Mouse (Mus musculus) regulatory T cell (primary cell): ENCODE measurements around the gene Lrrc29.

Source experiments
- in situ Hi-C: fragments of 300-600 bp; cut with MboI, MseI; formaldehyde crosslinking; loops from one replicate; pipeline ENCODE4 v1.15.1; 2025; ENCODE audit warnings: high pct_unique_total_duplicates

Gene Lrrc29

DNA sequence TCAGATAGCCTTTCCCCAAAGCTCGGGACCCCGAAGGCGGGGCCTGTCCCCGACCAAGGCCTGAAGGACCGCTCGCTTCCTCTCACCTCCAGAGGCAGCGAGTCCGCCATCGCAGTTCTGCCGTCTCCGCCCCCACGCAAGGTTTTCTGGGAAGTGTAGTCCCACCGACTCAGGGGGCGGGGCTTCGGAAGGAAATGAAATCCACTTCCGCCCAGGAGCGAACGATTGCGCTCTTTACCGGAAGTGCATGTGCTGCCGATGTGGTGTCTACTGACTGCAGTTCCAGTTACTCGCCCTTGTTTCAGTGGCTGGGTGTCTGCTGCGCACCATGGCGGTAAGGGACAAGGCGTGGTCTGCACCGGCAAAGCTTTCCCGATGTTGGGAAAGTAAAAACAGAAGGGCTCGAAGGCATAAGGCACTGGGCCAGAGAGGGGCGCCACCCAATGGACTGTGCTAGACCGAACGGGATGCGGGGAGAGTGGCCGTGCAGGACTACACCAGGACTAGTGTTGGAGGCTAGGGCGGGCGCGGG, at the start of gene Lrrc29, which contains the start of gene Tmem208:
TSS of gene Lrrc29 (minus strand) at position 138 of the 532 bp plus-strand sequence.
TSS of gene Tmem208 (plus strand) at position 214 of the 532 bp plus-strand sequence.
- in situ Hi-C loops = no loop called here

DNA sequence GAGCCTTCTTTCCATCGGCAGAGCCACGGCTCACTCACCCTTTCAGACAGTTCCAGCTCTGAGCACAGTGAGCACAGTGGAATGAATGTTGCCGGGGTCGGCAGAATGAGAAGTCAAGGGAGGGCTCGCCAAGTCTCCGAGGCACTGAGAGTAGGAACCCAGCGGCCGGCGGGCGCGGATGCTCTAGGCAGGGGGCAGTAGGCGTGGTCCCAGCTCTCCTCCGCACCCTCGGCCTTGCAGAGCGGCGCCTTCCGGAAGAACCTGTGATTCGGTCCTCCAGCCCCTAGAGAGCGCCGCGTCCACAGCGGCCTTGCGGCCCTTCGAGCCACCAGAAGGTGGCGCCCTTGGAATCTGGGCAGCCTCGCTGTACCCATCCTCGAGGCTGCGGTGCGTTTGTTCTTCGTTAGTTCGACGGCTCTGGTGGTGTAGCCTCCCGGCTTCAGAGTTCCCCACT, 48.5 kb upstream of the Lrrc29 start:
- in situ Hi-C loops = no loop called here

DNA sequence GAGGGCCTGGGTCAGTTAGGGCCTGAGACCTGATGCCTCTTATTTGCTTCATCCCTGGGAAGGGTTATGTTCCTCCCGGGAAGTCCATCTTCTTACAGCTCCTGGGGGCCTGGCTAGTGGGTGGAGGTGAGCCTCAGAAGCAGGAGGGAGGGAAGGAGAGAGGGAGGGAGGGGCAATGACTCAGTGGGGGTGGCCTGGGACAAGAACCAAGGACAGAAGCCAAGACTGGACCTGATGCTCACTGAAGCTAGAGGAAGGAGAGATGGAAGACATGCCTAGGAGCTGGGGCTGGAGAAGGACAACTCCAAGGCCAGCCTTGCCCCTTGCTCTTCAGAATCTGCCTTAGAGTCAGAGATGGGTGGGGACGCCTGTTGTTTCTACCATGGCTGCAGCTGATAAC, 47.0 kb upstream of the Lrrc29 start, which contains the start of gene Plekhg4:
TSS of gene Plekhg4 (plus strand) at position 243 of the 400 bp plus-strand sequence.
- in situ Hi-C loops = no loop called here

DNA sequence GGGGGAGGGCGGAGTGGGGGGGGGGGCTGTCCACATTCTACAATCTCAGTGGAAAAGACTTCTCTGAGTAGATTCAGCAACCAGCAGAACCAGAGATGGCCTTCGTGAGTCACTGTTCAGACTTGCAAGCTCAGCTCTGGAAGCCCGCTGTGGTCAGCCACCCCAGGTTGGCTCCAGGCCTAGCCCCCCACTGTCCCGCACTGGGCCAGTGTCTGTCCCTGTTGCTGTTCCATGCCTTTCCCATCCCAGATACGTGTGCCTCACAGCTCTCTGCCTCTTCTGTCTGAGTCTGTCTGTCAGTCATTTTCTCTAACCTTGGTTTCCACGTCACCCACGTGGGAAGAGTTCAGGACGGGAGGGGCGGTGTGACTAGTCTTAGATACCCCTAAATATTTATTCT, 46.4 kb upstream of the Lrrc29 start:
- in situ Hi-C loops = no loop called here

DNA sequence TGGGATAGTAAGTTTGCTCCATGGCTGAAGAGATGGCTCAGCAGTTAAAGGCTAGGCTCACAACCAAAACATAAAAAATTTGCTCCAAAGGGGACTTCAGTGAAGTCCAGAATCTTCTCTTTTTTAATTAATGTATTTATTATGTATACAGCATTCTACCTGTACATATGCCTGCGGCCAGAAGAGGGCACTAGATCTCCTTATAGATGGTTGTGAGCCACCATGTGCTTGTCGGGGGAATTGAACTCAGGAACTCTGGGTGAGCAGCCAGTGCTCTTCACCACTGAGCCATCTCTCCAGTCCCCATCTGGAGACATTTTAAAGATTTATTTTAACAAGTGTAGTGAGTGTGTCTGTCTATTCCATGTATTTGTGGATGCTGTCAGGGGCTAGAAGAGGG, 41.0 kb upstream of the Lrrc29 start:
- in situ Hi-C loops = no loop called here

DNA sequence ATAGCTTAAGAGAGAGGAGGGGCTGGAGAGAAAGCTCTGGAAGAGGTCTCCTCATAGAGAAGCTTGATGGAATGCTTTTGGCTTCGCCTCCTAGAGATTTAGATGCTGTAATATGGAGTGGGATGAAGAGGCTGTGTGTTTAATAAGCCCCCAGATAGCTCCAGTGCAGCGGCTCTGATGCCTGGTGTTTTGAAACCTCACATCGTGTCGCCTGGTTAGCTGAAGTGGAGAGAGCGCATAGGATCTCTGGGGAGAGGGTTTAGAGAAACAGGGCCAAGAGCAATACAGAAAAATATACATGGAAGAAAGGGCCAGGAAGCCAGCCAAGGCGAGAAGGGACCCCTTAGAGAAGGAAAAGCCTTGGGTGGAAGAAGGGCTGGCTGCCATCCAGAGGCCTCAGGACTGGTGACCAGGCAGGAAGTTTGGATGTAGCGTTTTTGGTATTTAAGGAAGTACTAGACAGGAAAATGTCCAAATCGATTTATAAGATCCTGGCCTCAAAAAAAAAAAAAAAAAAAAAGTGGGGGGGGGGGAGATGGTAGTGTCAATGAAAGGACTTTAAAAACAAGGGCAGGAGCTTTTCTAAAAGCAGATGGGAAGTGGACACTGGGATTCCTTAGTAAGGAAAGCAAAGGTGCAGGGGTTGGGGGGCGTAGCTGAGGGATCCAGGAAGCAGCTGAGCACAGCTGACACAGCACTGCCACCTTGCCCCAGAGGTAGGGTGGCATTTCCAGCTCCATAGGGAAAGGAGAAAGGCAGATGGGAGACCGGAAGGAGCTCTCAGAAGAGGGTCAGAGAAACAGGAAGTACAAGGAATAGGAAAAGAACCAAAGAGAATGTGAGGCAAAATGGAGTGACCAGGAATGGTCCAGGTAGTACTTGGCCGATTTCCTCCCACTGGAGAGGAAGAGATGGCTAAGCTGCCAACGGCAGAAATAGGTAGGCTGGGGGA, 35.9 kb upstream of the Lrrc29 start:
- in situ Hi-C loops = no loop called here

DNA sequence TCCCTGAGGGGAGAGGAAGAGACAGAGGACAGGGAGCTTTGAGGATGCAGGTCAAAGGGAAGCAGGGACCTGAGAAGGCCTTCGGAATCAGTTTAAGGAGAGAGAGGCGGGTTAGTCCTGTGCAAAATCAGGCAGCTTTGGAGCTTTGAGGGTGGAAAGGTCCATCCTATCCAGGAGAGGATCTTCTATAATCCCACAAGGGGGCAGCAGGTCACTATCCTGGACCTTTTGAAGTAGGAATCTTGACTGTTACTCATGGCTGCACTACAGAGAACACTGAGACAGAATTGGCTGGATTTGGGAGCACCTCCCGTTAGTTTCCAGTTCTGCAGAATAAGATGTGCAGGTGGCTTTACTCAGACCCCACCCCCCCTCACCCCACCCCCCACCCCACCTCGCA, 33.6 kb upstream of the Lrrc29 start:
- in situ Hi-C loops = no loop called here

DNA sequence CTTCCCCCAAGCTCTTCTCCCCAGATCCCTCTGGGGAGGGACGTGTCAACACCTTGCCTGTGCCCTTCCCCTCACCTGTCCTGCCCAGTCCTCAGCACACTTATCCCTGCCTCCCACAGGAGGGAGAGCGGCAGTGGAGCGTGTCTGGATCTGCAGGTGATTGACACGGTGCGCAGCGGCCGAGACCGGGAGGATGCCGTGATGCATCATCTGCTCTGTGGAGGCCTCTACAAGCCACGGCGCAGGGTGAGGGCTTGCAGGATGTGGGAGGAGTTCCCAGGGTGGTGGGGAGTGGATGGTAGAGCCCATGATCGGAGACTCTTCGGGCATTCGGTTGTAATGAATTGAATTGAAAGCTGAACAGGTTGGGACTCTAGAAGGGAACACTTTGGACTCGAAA, 33.1 kb upstream of the Lrrc29 start:
- in situ Hi-C loops = no loop called here

DNA sequence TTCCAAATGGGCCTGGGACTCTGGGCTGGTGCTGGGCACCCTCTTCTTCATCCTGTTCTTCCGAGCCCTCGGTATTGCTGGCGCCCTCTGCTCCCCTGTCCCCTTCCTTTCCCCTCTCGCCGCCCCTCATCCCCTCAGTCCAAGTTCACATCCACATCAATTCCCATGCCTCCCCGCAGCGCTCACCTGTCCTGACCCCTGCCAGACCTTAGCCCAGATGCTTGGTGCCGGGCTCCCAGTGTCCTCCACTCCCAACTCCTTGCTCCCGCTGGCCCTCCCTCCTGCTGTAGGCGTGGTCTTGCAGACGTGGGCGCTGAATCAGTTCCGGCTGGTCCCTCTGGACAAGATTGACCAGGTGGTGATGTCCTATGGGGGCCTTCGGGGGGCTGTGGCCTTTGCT, 30.6 kb upstream of the Lrrc29 start:
- in situ Hi-C loops = no loop called here

DNA sequence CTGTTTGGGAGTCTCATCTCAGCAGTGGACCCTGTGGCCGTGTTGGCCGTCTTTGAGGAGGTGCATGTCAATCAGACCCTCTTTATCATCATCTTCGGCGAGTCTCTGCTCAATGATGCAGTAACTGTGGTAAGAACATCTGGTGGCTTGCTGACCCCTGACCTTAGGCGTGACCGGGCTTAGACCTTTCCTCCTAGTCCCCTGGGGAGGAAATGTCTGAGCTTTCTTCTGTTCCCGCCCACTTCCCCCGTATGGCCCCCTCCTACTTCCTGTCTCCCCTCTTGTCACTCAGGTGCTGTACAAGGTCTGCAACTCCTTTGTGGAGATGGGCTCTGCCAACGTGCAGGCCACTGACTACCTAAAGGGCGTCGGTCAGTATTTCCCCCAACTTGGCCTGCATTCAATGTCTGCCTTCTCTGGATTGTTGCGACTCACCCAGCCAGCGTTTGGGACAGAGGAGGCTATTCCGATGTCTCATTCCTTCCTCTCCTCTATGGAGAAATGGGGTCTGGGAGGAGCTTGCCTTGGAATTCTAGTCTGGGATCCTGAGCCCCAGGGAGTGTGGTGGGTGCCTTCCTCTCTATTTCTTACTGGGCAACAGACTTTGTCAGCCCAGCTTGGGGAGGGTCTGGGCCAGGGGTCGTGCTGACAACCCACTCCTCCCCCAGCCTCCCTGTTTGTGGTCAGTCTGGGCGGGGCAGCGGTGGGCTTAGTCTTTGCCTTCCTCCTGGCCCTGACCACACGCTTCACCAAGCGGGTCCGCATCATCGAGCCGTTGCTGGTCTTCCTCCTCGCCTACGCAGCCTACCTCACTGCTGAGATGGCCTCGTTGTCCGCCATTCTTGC, 29.3 kb upstream of the Lrrc29 start:
- in situ Hi-C loops = no loop called here

DNA sequence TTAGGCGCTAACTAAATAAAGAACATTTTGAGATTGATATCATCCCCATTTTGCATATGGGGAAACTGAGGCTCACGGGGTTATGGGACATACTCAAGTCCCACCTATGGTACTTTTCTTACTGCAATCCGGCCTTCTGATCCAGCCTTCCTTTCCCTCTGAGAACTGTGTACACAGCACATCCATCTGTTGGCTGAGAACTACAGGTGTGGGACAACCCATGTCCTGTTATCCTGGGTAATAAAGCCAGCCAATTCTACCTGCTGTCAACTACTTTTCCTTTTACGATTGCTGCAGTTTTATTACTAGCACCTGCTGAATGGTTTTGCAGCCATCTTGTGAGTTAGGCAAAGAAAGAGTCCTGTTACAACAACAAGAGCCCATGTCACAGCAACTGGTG, 28.5 kb upstream of the Lrrc29 start:
- in situ Hi-C loops = no loop called here

DNA sequence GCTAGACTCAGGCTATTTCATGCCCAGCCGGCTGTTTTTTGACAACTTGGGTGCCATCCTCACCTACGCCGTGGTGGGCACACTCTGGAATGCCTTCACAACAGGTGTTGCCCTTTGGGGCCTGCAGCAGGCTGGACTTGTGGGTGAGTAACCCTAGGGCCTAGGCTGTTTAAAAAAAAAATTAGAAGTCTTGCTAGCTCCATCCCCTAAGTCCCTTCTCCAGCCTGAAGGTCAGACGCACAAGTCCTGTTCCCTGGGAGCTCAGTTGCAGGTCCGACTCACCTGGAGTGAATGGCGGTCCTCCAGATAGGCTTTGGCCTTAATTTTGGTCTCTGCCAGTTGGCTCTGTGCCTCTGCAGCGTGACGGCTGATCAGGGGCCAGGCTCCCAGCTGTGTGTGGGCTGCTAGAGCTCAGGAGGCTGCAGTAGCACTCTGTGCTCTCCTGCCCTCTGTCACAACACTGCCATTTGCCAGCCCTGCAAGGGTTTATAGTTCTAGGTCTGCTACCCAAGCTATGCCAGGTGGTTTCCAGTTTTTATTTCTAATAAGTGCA, 27.6 kb upstream of the Lrrc29 start:
- in situ Hi-C loops = no loop called here

DNA sequence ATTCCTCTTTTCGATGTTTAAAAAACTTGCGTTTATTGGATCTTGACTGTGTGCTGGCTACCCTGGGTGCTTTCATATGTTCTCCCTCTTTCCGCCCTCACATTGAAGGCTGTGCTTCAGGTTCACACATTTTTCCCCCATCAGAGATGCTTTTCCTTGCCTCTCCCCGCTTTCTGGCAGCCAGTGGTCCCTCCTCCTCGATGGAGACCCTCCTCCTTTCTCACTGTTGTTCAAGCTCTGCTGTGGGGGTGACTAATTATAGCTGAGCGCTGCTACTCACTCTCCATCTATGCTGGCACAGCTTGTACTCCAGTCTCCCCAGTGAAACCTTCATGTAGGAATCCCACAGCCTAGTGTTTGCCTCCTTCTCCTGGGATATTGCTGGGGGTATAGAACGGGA, 24.1 kb upstream of the Lrrc29 start:
- in situ Hi-C loops = no loop called here

DNA sequence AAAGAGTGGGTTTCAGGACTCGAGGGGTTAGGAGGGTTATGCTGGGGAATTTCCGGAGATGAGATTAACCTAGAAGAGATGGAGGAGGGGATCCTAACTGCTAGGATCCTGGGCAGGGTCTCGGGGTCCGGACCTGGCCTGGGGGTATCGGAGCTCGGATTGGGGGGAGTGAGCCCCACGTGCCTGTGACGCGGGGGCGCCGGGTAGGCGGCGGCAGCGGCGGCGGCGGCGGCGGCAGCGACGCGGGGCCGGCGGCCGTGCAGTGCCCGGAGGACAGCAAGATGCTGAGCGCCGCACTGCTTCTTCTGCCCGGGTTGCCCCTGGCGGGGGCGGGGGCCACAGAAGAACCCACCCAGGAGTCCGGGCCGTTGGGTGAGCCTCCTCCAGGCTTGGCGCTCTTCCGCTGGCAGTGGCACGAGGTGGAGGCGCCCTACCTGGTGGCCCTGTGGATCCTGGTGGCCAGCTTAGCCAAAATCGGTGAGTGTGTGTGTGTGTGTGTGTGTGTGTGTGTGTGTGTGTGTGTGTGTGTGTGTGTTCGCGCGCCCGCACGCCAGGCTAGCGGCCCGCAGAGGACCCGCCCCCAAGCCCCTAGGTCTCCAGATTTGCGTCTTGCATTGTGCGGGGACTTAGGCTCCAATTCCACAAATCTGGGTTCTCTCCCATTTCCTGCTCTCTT, 23.2 kb upstream of the Lrrc29 start:
- in situ Hi-C loops = no loop called here

DNA sequence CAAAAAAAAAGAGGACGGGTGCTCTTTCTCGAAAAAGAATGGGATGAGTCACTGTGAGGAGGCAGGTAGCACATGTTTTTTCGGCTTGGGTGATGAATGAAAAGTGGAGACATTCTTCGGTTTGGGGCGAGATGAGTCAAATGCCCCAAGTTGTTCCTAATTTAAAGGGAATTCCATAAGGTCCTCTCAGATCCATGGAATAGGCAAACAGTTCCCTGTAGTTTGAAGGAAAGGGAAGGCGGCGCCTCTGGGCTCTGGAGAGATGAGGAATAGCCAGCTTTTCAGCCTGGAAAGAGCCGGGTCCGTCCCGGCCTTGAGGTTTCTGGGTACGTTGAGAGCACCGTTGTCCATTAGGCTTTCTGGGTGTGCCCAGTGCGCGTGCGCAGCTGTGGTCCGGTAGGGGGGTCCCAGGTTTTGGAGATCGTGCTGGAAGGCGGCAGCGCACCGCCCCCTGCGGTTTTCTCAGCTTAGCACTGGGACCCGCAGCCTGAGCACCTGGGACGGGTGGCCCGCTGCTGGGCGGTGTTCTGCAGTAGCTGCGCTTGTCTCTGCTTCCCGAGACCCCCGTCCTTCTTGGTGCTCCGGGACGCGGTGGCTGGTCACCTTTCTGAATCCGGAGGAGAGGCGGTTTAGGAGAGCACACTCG, 22.5 kb upstream of the Lrrc29 start, which contains the start of gene Slc9a5:
TSS of gene Slc9a5 (plus strand) at position 394 of the 646 bp plus-strand sequence.
- in situ Hi-C loops = no loop called here

DNA sequence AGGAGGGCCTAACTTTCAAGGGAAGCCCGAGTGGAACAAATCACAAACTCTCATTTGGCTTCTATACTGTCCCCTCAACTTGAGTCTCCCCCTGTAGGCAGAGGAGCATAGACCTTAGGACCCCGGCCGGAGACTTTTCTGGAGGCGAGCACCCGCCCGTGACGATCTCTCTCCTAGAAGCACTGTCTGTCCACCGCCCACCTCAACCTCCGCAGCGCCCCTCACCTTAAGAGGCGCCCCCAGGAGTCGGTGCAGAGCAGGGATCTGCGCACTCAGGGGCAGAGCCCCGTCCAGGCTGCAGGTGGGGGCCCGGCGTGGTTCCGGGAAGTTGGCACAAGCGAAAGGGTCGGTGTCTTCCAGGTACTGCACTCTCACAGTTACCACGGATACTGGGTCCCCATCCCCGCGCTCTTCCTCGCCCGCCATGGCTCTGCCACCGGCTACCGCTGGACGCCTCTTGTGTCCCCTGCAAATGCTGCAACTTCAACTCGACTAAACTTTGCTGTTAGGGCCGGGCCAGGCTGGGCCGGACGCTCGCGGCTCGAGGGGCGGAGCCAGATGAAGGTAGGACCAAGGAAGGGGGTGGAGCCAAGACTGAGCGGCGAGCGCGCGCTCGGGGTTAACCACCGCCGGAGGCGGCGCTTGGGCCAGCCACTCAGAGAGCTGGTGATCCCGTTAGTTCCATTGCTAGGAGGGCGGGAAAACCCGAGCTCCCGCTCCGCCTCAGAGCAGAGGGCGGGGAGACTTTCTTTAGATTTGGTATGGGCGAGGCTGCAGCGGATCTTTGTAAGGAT, 21.5 kb upstream of the Lrrc29 start, which contains the start of gene Fhod1:
TSS of gene Fhod1 (minus strand) at position 526 of the 794 bp plus-strand sequence.
- in situ Hi-C loops = no loop called here

DNA sequence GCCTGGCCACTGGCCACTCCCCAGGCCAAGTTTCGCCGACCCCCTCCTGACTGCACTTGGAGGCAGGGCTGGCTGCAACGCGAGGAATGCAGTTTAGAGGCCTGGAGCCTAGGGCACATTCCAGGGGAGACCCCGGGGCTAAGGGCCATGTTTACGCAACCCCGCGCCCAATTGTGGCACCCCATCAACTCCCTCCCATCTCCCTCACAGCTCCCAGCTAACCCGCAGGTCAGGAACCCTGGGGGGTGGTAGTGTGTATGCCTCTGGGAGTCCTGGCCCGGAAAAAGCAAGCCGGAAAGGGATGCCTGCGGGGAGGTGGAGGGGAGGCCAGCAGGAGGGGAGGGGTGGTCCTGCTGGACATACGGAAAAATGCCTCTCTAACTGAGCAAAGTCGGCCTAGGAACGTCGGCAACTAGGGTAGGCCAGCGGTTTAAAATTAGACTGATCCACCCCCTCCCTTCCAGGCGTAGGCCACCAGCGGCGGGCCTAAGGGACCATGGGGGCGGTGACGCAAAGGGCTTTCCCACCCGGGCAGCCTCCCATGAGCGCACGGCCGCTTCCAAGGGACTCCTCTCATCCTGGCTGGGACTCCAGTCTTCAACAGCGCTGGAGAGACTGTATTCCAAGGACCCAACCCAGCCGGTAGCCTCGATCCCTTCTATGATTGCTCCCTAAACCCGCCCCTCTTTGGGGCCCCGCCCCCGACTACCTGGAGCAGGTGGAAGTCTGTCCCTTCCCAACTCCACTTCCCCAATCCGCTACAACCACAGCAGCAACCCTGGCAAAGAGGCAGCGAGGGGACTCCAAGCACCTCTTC, 20.7 kb upstream of the Lrrc29 start:
- in situ Hi-C loops = no loop called here

DNA sequence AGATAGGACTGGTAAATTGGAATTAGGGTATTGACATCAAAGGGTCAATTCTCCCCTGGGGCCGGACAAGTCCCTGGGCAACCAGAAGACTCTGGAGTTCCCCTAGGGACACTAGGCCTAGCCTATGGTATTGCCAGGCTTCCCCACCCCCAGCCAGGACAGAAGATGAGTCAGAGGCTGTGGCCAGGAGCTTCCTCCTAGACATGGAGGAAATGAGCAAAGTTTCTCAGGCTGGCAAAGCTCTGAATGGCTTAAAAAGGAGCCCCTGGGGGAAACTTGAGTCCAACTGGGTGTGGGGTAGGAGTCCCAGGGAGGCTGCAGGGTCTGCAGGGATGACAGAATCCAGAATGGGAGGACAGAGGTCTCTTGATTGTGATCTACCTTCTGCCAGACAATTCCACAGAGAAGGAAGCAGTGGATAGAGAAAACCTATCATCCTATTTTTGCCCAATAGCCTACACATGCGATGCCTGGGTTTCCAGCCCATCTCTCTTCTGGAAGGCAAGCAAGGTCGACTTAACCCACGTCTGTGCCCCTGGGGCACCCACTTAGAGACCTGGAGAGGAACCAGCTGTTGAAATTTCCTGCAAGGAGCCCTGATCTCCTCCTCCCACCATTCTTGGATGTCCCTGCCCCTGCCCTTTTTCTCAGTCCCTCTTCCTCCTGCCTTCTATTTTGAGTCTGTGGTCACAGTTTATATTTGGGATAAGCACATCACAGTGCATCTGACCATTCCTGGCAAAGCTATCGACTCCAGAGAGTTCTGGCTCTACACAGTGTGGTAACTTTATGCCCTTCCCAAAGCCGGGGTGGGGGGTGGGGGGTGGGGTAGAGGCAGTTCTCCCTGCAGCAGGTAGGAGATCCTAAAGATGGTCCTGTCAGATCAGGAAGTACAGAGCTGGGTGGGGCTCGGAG, 19.2 kb upstream of the Lrrc29 start:
- in situ Hi-C loops = no loop called here
